Mouse (Mus musculus) stomach, embryonic 14.5 days (tissue): Measurements from ENCODE around the gene Zfp106. TPM values are rescaled to one million over a fixed set of nuclear protein-coding genes. Genes with fewer than 3 reads are reported as not detected.

Experiments
- ATAC-seq: fragments of 200-750 bp; cut with Nextera tagmentation; 2 replicates; pipeline ENCODE4 v1.8.0; 2017; ENCODE audit warnings: low read depth, moderate TSS enrichment; ENCODE audit not compliant: insufficient number of reproducible peaks, insufficient read depth, low FRiP score
- H3K27ac ChIP-seq: fragments of 300-500 bp; sonication (generic); 2 replicates; pipeline ENCODE4 v1.5.1; 2014; ENCODE audit warnings: mild to moderate bottlenecking, low read length, moderate library complexity, mixed read lengths
- H3K27me3 ChIP-seq: fragments of 300-500 bp; sonication (generic); 2 replicates; pipeline ENCODE4 v1.6.1; 2014; ENCODE audit warnings: low read length, control low read depth, mixed read lengths; ENCODE audit not compliant: control insufficient read depth, insufficient read depth
- H3K36me3 ChIP-seq: fragments of 300-500 bp; sonication (generic); 2 replicates; pipeline ENCODE4 v1.6.1; 2014; ENCODE audit warnings: mild to moderate bottlenecking, control low read depth, low read length, moderate library complexity, mixed read lengths; ENCODE audit not compliant: control insufficient read depth, insufficient read depth
- H3K4me1 ChIP-seq: fragments of 300-500 bp; sonication (generic); 2 replicates; pipeline ENCODE4 v1.6.1; 2014; ENCODE audit warnings: low read length, control low read depth, mixed read lengths; ENCODE audit not compliant: control insufficient read depth, insufficient read depth
- H3K4me2 ChIP-seq: fragments of 300-500 bp; sonication (generic); replicated peaks from 2 replicates; pipeline ENCODE4 v1.6.1; 2014; ENCODE audit warnings: low read depth, low read length, control low read depth
- H3K4me3 ChIP-seq: fragments of 300-500 bp; sonication (generic); 2 replicates; pipeline ENCODE4 v1.5.1; 2014; ENCODE audit warnings: low read depth, low read length, control low read depth
- H3K9ac ChIP-seq: fragments of 300-500 bp; sonication (generic); replicated peaks from 2 replicates; pipeline ENCODE4 v1.6.1; 2014; ENCODE audit warnings: low read depth, mild to moderate bottlenecking, control low read depth, low read length, moderate library complexity, mixed read lengths
- H3K9me3 ChIP-seq: fragments of 300-500 bp; sonication (generic); 2 replicates; pipeline ENCODE4 v1.6.1; 2016; ENCODE audit warnings: low read depth, low read length, control low read depth; ENCODE audit not compliant: control insufficient read depth
- WGBS: fragments of 180-500 bp; shearing (Covaris S2); extraction: QIAGEN DNeasy Blood & Tissue Kit; methylation state at CpG from one replicate; pipeline ENCODE4 v1.1.7; 2014; 5-methylcytosine and 5-hydroxymethylcytosine counted together
- polyA plus RNA-seq: library from polyadenylated mRNA; unstranded; fragments of >200 nt; fragmentation: Nextera tagmentation; extraction: Ambion mirVana; gene quantifications from 2 replicates; pipeline ENCODE4 v1.2.1, GENCODE M21; 2014

The Zfp106 gene
- polyA plus RNA-seq, 1 experiment from 2014 or later: 70.8 TPM

DNA sequence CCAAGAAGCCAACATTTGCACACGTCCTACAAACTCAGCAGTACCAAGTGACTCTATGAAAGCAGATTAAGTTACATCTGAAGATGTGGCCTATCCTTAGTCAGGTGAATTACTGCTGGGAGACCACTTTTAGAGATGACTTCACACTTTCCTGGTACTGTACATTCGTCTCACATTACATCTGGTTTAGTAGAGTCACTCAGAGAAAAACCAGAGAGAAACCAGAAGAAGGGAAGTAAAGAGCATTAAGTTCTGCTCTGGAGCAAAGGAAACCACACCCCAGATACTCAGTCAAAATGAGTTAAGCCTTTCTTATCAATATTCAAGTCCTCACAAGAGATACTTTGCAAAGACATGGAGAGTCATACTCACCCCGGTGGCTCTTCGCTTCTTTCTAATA is 32.4 kb downstream of the Zfp106 start:
- Histone ChIP-seq H3K4me1 (no peaks in the 10 kb centered on the region), H3K9me3 (no peaks in the 10 kb centered on the region), H3K27me3 (no peaks in the 10 kb centered on the region), H3K36me3 (peaks cover 70% of the 10 kb centered on the region), H3K9ac (no peak overlapping the region), H3K4me3 (no peak overlapping the region), H3K27ac (no peak overlapping the region), H3K4me2 (no peak overlapping the region)
- no peak for ATAC-seq
- WGBS: 96% methylated on average over 4 of the region's 4 CpGs

DNA sequence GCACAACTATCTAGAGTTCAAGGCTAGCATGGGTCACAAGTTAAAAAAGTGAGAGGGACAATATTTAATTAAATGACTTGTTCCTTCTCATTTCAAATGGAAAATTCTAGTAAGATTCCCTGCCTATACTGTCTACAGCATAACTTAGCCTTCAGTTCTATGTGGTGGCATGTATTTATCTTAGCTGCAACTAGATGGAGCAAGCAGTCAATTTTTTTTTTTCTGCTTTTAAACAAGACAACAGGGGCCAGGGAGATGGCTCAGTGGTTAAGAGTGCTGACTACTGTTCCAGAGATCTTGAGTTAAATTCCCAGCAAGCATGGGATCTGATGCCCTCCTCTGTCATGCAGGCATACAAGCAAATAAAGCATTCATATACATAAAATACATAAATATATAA is 34.1 kb downstream of the Zfp106 start:
- peaks cover 73% of the 10 kb centered on the region for H3K36me3 ChIP-seq
- no peaks in the 10 kb centered on the region for H3K9me3 ChIP-seq

DNA sequence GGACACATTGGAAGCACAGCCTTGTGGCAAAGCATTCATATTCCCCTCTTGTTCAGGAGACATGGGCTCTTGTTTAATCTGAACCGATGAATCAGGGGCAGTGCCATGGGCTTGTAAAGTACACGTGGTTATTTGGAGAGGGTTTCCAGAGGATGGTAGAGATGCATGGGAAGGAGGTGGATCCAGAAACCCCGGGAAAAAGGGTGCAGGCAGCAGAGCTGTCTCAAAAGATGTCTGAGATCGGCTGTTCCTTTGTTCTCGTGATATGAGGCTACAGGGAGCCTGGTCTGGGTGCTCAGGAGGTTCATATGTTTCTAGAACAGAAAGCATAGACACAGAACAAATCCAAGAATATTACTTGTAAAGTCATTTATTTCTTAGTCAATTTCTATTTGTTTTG is 36.9 kb downstream of the Zfp106 start:
- no peak overlapping the region for H3K9ac ChIP-seq
- H3K27ac ChIP-seq: no peak overlapping the region
- 88% methylated on average over 5 of the region's 5 CpGs for WGBS
- no peaks in the 10 kb centered on the region for H3K4me1 ChIP-seq
- no peak for ATAC-seq
- no peaks in the 10 kb centered on the region for H3K27me3 ChIP-seq
- H3K9me3 ChIP-seq: no peaks in the 10 kb centered on the region
- peaks cover 74% of the 10 kb centered on the region for H3K36me3 ChIP-seq
- no peak overlapping the region for H3K4me3 ChIP-seq
- no peak overlapping the region for H3K4me2 ChIP-seq

More for the DNA sequence above, 34.1 kb downstream of the Zfp106 start:
- H3K4me3 ChIP-seq: no peak overlapping the region
- no peak for ATAC-seq
- no peaks in the 10 kb centered on the region for H3K27me3 ChIP-seq
- no peaks in the 10 kb centered on the region for H3K4me1 ChIP-seq
- H3K9ac ChIP-seq: no peak overlapping the region
- no peak overlapping the region for H3K4me2 ChIP-seq
- H3K27ac ChIP-seq: no peak overlapping the region

DNA sequence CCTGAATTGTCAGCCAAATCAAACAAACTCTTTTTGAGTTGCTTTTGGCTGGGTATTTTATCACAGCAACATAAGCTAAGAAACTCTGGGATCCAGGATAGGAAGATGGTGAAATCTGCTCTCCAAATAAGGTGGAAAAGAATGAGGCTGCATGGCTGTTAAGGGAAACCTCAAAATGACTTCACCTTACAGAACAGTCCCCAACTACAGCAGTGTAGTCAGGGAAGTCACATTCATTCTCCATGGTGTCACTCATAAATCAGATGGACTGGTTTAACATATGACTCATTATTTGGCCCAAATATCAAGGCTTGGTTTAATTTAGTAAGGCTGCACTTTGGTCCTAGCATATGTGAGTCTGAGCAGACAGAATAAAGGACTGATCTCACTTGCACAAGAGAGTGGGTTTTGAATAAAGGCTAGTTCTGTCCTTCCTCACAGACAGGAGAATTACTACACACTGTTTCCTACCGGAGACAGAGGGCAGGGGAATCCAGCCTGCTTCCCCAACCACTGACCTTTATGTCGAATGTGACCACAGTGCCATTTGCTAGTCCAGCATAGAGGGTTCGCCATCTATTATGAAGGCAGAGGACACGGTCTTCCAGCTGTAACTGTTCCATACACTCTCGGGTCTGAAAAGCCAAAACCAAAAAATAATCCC is 45.0 kb downstream of the Zfp106 start:
- Histone ChIP-seq H3K27ac (no peak overlapping the region), H3K9me3 (no peaks in the 10 kb centered on the region), H3K9ac (no peak overlapping the region), H3K4me1 (no peaks in the 10 kb centered on the region), H3K36me3 (peaks cover 81% of the 10 kb centered on the region), H3K4me2 (no peak overlapping the region), H3K27me3 (no peaks in the 10 kb centered on the region), H3K4me3 (no peak overlapping the region)
- WGBS: 87% methylated on average over 5 of the region's 5 CpGs
- ATAC-seq: no peak

DNA sequence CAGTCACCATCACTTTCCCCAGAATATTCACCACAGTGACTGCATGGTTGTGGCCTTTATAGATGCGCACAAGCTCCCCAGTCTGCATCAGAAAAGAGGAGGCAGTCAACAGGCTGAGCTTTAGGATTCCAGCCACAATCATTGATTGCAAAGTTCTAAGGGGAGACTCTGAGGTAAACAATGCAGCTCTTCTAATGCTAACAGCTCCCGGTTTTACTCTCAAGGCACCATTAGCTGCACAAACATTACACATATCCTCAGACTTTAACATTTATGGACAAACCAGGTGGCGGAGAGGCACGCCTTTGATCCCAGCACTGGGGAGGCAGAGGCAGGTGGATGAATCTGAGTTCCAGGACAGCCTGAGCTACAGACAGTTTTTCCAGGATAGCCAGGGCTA is 49.5 kb downstream of the Zfp106 start:
- H3K9ac ChIP-seq: no peak overlapping the region
- no peaks in the 10 kb centered on the region for H3K9me3 ChIP-seq
- H3K4me2 ChIP-seq: no peak overlapping the region
- no peaks in the 10 kb centered on the region for H3K4me1 ChIP-seq
- H3K27me3 ChIP-seq: no peaks in the 10 kb centered on the region
- H3K36me3 ChIP-seq: peaks cover 70% of the 10 kb centered on the region
- ATAC-seq: no peak
- 90% methylated on average over 4 of the region's 4 CpGs for WGBS
- H3K27ac ChIP-seq: no peak overlapping the region
- no peak overlapping the region for H3K4me3 ChIP-seq

DNA sequence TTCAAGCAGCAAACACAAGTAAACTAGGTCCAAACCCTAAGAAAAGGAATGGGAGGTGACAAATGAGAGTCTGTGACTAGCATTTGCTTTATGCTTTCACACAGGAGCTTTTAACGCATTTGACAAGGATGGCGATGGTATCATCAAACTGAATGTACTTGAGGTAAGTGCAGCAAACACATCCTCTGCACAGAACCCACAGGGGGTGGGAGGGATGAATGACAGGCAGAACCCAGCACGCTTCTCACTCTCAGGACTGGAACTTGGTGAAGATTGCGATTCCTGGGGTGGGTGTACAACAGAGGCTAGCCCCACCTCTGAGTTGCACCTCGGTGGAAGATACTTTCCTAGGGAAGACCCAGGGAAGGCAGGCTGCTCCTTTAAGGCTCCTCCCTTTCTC is 59.7 kb downstream of the Zfp106 start:
- ATAC-seq: no peak
- no peak overlapping the region for H3K4me2 ChIP-seq
- no peak overlapping the region for H3K27ac ChIP-seq
- H3K4me3 ChIP-seq: no peak overlapping the region
- no peaks in the 10 kb centered on the region for H3K9me3 ChIP-seq
- no peak overlapping the region for H3K9ac ChIP-seq
- no peaks in the 10 kb centered on the region for H3K27me3 ChIP-seq
- peaks cover 18% of the 10 kb centered on the region for H3K4me1 ChIP-seq
- H3K36me3 ChIP-seq: peaks cover 24% of the 10 kb centered on the region
- WGBS: 72% methylated on average over 5 of the region's 5 CpGs

DNA sequence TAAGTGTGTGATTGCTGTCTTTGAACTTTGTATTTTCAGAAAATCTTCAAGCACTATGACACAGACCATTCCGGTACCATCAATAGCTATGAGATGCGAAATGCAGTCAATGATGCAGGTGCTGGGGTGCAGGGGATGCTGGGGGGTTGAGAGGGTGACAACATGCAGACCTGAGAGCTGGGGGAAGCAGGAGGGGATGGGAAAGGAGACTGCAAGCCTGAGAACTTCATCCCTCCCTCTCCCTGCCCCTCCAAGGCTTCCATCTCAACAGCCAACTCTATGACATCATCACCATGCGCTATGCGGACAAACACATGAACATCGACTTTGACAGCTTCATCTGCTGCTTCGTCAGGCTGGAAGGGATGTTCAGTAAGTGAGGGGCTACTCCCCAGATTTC is 60.5 kb downstream of the Zfp106 start:
- no peak overlapping the region for H3K9ac ChIP-seq
- H3K9me3 ChIP-seq: no peaks in the 10 kb centered on the region
- H3K36me3 ChIP-seq: peaks cover 18% of the 10 kb centered on the region; the same call in 1 of the 2 replicates
- no peak overlapping the region for H3K4me2 ChIP-seq
- no peak overlapping the region for H3K4me3 ChIP-seq
- ATAC-seq: no peak
- peaks cover 18% of the 10 kb centered on the region for H3K4me1 ChIP-seq
- no peak overlapping the region for H3K27ac ChIP-seq
- no peaks in the 10 kb centered on the region for H3K27me3 ChIP-seq
- WGBS: 87% methylated on average over 6 of the region's 6 CpGs

DNA sequence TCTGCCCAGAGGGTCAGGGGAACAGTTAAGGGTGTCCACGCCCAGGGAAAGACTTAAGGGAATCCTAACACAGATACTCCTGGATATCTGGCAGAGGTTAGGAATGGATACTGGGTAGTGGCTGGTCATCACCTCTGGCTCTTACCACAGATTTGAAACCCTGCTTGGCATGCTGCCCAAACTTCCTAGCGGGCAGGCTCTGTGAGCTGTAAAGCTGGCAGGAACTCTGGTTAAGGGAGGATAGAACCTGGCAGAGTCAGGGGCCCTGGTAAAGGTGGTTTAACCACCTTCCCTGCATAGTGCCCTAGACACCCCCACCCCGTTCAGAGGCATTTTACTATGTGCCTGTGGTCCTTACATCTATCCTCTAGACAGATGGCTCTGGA is 61.0 kb downstream of the Zfp106 start:
- H3K27me3 ChIP-seq: no peaks in the 10 kb centered on the region
- H3K9ac ChIP-seq: no peak overlapping the region
- peaks cover 18% of the 10 kb centered on the region for H3K4me1 ChIP-seq
- no peaks in the 10 kb centered on the region for H3K9me3 ChIP-seq
- no peak for ATAC-seq
- 77% methylated on average over 3 of the region's 3 CpGs for WGBS
- H3K27ac ChIP-seq: no peak overlapping the region
- H3K4me3 ChIP-seq: no peak overlapping the region
- no peak overlapping the region for H3K4me2 ChIP-seq
- H3K36me3 ChIP-seq: peaks cover 18% of the 10 kb centered on the region; the same call in 1 of the 2 replicates
